Mouse (Mus musculus): ENCODE results near the gene Ints5. TPM values are rescaled to one million over a fixed set of nuclear protein-coding genes. Genes with fewer than 3 reads are reported as not detected.

Ints5 gene
- polyA plus RNA-seq, 1 experiment from 2014 or later, result 30.5 TPM

DNA sequence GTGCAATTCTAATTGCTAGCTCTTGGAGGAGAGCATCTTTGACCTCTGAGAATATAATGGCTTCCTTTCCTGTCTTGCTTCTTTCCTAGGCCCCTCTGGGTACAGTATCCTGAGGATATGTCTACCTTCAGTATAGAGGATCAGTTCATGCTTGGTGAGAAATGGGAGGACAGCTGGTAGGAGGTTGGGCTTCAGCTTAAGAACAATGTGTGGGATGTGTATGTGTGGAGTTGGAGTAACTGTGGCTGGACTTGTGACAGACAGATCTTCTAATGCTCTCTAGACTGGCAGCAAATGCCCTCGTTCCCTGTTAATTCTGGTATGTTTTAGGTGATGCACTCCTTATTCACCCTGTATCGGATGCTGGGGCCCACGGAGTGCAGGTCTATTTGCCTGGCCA is 21.4 kb downstream of the Ints5 start:
- Histone ChIP-seq H3K4me2 (ENCODE audit: low read depth, low read length) (no peak overlapping the region), H3K36me3 (replicated peaks; ENCODE audit: control insufficient read depth, insufficient read depth, low read depth, low read length) (peaks cover 32% of the 10 kb centered on the region)
- ATAC-seq (replicated peaks; ENCODE audit: insufficient number of reproducible peaks, low FRiP score, low TSS enrichment, low read depth), result no peak

GRCm38 (mm10) chr19:8919000-8919399 is 26.2 kb downstream of the Ints5 start:
- no peak for DNase-seq (ENCODE audit: low spot score)

More for the DNA sequence above, 21.4 kb downstream of the Ints5 start:
- Histone ChIP-seq H3K27ac (replicated peaks; ENCODE audit: low read depth, low read length) (no peak overlapping the region), H3K9me3 (replicated peaks; ENCODE audit: control insufficient read depth, low read length) (no peaks in the 10 kb centered on the region), H3K4me3 (ENCODE audit: low read depth, low read length) (no peak overlapping the region), H3K27me3 (ENCODE audit: control insufficient read depth, insufficient read depth, low read length) (no peaks in the 10 kb centered on the region), H3K4me1 (ENCODE audit: control insufficient read depth, insufficient read depth, low read length) (no peaks in the 10 kb centered on the region), H3K9ac (replicated peaks; ENCODE audit: low read length) (no peak overlapping the region)
- WGBS, result 96% methylated on average over 3 of the region's 3 CpGs
- no peak for DNase-seq (ENCODE audit: low spot score)

GRCm38 (mm10) chr19:8919684-8920072 is 26.9 kb downstream of the Ints5 start:
- Histone ChIP-seq H3K4me3 (ENCODE audit: low read depth, low read length) (peak overlapping the region; percentile 76), H3K27me3 (ENCODE audit: control insufficient read depth, insufficient read depth, low read length) (no peaks in the 10 kb centered on the region), H3K4me1 (ENCODE audit: control insufficient read depth, insufficient read depth, low read length) (no peaks in the 10 kb centered on the region), H3K27ac (replicated peaks; ENCODE audit: low read depth, low read length) (no peak overlapping the region), H3K9me3 (replicated peaks; ENCODE audit: control insufficient read depth, low read length) (no peaks in the 10 kb centered on the region), H3K4me2 (ENCODE audit: low read depth, low read length) (peak overlapping the region; percentile 52), H3K9ac (replicated peaks; ENCODE audit: low read length) (peak overlapping the region; percentile 81; the same call in 1 of the 2 replicates), H3K36me3 (replicated peaks; ENCODE audit: control insufficient read depth, insufficient read depth, low read depth, low read length) (peaks cover 12% of the 10 kb centered on the region)
- DNase-seq (ENCODE audit: low spot score) (no peak), ATAC-seq (replicated peaks; ENCODE audit: insufficient number of reproducible peaks, low FRiP score, low TSS enrichment, low read depth) (no peak)
- 64% methylated on average over 6 of the region's 6 CpGs for WGBS

More at GRCm38 (mm10) chr19:8919000-8919399, 26.2 kb downstream of the Ints5 start:
- no peak overlapping the region for H3K27ac ChIP-seq (replicated peaks; ENCODE audit: low read depth, low read length)
- H3K9ac ChIP-seq (replicated peaks; ENCODE audit: low read length), result no peak overlapping the region
- no peak overlapping the region for H3K4me3 ChIP-seq (ENCODE audit: low read depth, low read length)
- no peaks in the 10 kb centered on the region for H3K27me3 ChIP-seq (ENCODE audit: control insufficient read depth, insufficient read depth, low read length)
- H3K9me3 ChIP-seq (replicated peaks; ENCODE audit: control insufficient read depth, low read length), result no peaks in the 10 kb centered on the region
- no peaks in the 10 kb centered on the region for H3K4me1 ChIP-seq (ENCODE audit: control insufficient read depth, insufficient read depth, low read length)
- H3K36me3 ChIP-seq (replicated peaks; ENCODE audit: control insufficient read depth, insufficient read depth, low read depth, low read length), result peaks cover 19% of the 10 kb centered on the region
- no peak overlapping the region for H3K4me2 ChIP-seq (ENCODE audit: low read depth, low read length)
- no peak for ATAC-seq (replicated peaks; ENCODE audit: insufficient number of reproducible peaks, low FRiP score, low TSS enrichment, low read depth)
- 90% methylated on average over 3 of the region's 3 CpGs for WGBS

DNA sequence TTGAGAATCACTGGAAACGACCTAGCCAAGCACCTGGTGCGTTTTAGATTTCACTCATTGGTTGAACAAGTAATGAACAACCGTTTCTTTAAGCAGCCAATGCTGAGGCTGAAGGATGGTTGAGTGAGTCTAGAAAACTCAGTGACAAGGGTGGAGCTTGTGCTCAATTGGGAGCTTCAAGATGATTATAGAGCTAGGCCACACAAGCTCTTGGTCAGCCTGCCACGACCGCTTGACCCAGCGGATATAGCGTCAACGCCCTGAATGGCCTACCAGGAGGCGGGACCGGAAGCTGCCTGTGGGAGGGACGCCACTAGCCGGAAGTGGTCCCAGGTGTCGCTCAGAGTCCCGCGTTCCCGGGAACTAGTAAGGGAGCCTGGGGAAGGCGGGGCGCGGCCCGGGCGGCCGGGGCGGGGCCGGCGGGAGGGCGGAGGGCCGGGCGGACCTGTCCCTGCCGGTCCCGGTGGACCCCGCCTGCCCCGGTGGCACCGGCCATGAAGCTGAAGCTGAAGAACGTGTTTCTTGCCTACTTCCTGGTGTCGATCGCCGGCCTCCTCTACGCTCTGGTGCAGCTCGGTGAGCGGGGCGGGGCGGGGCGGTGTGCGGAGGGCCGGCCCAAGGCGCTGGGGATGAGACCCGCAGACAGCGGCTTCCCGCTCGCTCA is 27.4 kb downstream of the Ints5 start, which contains the start of gene B3gat3:
B3gat3 (plus strand) TSS at position 302 of the 664 bp plus-strand sequence.
- H3K27ac ChIP-seq (replicated peaks; ENCODE audit: low read depth, low read length), result peak within 1 kb of the TSS; percentile 78
- 3% methylated on average over 47 of the region's 50 CpGs for WGBS
- peak within 1 kb of the TSS; percentile 81 for H3K9ac ChIP-seq (replicated peaks; ENCODE audit: low read length)
- H3K27me3 ChIP-seq (ENCODE audit: control insufficient read depth, insufficient read depth, low read length), result no peaks in the 10 kb centered on the region
- peak; percentile 96 for DNase-seq (ENCODE audit: low spot score)
- H3K36me3 ChIP-seq (replicated peaks; ENCODE audit: control insufficient read depth, insufficient read depth, low read depth, low read length), result peaks cover 8% of the 10 kb centered on the region; the same call in 1 of the 2 replicates
- peak within 1 kb of the TSS; percentile 76 for H3K4me3 ChIP-seq (ENCODE audit: low read depth, low read length)
- no peaks in the 10 kb centered on the region for H3K4me1 ChIP-seq (ENCODE audit: control insufficient read depth, insufficient read depth, low read length)
- peak within 1 kb of the TSS; percentile 52 for H3K4me2 ChIP-seq (ENCODE audit: low read depth, low read length)
- peak; percentile 96 for ATAC-seq (replicated peaks; ENCODE audit: insufficient number of reproducible peaks, low FRiP score, low TSS enrichment, low read depth)
- H3K9me3 ChIP-seq (replicated peaks; ENCODE audit: control insufficient read depth, low read length), result no peaks in the 10 kb centered on the region

- Histone ChIP-seq H3K4me3 (ENCODE audit: low read depth, low read length) (peak overlapping the region; percentile 76), H3K9me3 (replicated peaks; ENCODE audit: control insufficient read depth, low read length) (no peaks in the 10 kb centered on the region), H3K4me1 (ENCODE audit: control insufficient read depth, insufficient read depth, low read length) (no peaks in the 10 kb centered on the region), H3K9ac (replicated peaks; ENCODE audit: low read length) (peak overlapping the region; percentile 81), H3K27ac (replicated peaks; ENCODE audit: low read depth, low read length) (peak overlapping the region; percentile 78), H3K4me2 (ENCODE audit: low read depth, low read length) (peak overlapping the region; percentile 52), H3K27me3 (ENCODE audit: control insufficient read depth, insufficient read depth, low read length) (no peaks in the 10 kb centered on the region), H3K36me3 (replicated peaks; ENCODE audit: control insufficient read depth, insufficient read depth, low read depth, low read length) (peaks cover 7% of the 10 kb centered on the region; the same call in 1 of the 2 replicates)
- ATAC-seq (replicated peaks; ENCODE audit: insufficient number of reproducible peaks, low FRiP score, low TSS enrichment, low read depth), result no peak
- WGBS, result 2% methylated on average over 6 of the region's 6 CpGs
- peak; percentile 75 for DNase-seq (ENCODE audit: low spot score)
Observed at GRCm38 (mm10) chr19:8920836-8921291, 28.1 kb downstream of the Ints5 start.

DNA sequence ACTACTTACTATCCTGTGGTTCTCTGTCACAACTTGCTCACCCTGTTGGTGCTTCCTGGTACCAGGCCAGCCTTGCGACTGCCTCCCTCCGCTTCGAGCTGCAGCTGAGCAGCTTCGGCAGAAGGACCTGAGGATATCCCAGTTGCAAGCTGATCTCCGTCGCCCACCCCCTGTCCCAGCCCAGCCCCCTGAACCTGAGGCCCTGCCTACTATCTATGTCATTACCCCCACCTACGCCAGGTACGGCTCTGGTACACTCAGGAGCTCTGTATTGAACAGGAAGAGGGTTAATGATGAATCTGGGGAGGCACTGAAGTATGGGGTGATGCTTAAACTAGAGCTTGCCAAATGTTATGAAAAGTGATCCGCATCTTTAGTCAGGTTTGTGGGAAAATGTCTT is 28.9 kb downstream of the Ints5 start:
- Histone ChIP-seq H3K4me1 (ENCODE audit: control insufficient read depth, insufficient read depth, low read length) (no peaks in the 10 kb centered on the region), H3K9ac (replicated peaks; ENCODE audit: low read length) (no peak overlapping the region), H3K36me3 (replicated peaks; ENCODE audit: control insufficient read depth, insufficient read depth, low read depth, low read length) (peaks cover 2% of the 10 kb centered on the region; the same call in 1 of the 2 replicates), H3K9me3 (replicated peaks; ENCODE audit: control insufficient read depth, low read length) (no peaks in the 10 kb centered on the region), H3K4me3 (ENCODE audit: low read depth, low read length) (peak overlapping the region; percentile 76; the same call in 1 of the 2 replicates), H3K27ac (replicated peaks; ENCODE audit: low read depth, low read length) (no peak overlapping the region), H3K4me2 (ENCODE audit: low read depth, low read length) (peak overlapping the region; percentile 15; the same call in 1 of the 2 replicates), H3K27me3 (ENCODE audit: control insufficient read depth, insufficient read depth, low read length) (no peaks in the 10 kb centered on the region)
- no peak for ATAC-seq (replicated peaks; ENCODE audit: insufficient number of reproducible peaks, low FRiP score, low TSS enrichment, low read depth)
- 54% methylated on average over 9 of the region's 9 CpGs for WGBS
- no peak for DNase-seq (ENCODE audit: low spot score)

DNA sequence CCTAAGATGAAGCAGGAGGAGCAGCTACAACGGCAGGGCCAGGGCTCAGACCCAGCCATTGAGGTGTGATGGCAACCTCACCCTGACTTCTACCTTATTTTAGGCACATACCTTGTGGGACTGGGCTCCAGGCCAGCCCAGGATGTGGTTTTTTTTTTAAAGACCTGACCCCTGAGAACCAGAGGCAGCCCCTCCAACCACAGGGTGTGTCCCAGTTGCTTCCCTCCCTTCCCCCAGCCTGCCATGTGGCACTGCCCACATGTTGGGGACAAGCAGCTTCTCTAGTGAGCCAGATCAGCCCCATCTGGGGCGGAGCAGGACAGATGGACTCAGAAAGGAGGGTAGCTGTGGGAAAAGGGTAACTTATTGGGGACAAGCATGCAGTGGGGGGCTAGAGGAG is 34.0 kb downstream of the Ints5 start:
- H3K9me3 ChIP-seq (replicated peaks; ENCODE audit: control insufficient read depth, low read length), result no peaks in the 10 kb centered on the region
- ATAC-seq (replicated peaks; ENCODE audit: insufficient number of reproducible peaks, low FRiP score, low TSS enrichment, low read depth), result no peak
- no peak for DNase-seq (ENCODE audit: low spot score)
- no peak overlapping the region for H3K27ac ChIP-seq (replicated peaks; ENCODE audit: low read depth, low read length)
- no peaks in the 10 kb centered on the region for H3K4me1 ChIP-seq (ENCODE audit: control insufficient read depth, insufficient read depth, low read length)
- no peak overlapping the region for H3K4me2 ChIP-seq (ENCODE audit: low read depth, low read length)
- H3K27me3 ChIP-seq (ENCODE audit: control insufficient read depth, insufficient read depth, low read length), result no peaks in the 10 kb centered on the region
- 88% methylated on average over 2 of the region's 2 CpGs for WGBS
- no peak overlapping the region for H3K4me3 ChIP-seq (ENCODE audit: low read depth, low read length)
- no peak overlapping the region for H3K9ac ChIP-seq (replicated peaks; ENCODE audit: low read length)
- no peaks in the 10 kb centered on the region for H3K36me3 ChIP-seq (replicated peaks; ENCODE audit: control insufficient read depth, insufficient read depth, low read depth, low read length)

DNA sequence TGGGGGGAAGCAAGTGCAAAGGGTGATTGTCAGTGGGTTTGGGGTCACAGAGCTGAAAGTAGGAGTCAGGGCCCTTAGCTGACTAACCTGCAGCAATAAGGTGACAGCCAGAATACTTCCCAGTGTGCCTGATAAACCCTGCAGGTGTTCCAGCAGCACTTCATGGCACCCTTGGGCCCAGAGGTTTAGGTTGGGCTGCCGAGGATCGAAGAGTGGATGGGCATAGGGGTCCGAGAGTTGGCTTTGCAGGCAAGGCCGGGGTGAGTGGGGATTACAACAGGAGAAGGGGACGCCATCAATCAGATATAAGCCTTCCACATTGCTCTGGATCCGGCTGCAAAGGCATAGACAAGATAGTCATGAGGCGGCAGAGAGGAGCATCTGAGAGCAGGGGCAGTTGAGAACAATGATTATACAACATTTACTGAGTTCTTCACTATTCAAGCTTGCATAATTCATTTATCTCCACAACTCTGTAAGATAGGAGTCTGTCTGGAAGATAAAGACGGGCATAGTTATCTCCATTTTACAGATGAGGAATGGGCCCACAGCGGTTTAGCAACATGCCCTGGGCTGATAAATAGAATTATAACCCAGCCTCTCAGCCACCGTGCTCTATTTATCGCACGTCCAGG is 35.2 kb downstream of the Ints5 start:
- Histone ChIP-seq H3K27ac (replicated peaks; ENCODE audit: low read depth, low read length) (no peak overlapping the region), H3K4me1 (ENCODE audit: control insufficient read depth, insufficient read depth, low read length) (no peaks in the 10 kb centered on the region), H3K9ac (replicated peaks; ENCODE audit: low read length) (no peak overlapping the region), H3K36me3 (replicated peaks; ENCODE audit: control insufficient read depth, insufficient read depth, low read depth, low read length) (no peaks in the 10 kb centered on the region), H3K9me3 (replicated peaks; ENCODE audit: control insufficient read depth, low read length) (no peaks in the 10 kb centered on the region), H3K27me3 (ENCODE audit: control insufficient read depth, insufficient read depth, low read length) (no peaks in the 10 kb centered on the region), H3K4me3 (ENCODE audit: low read depth, low read length) (no peak overlapping the region), H3K4me2 (ENCODE audit: low read depth, low read length) (no peak overlapping the region)
- no peak for DNase-seq (ENCODE audit: low spot score)
- ATAC-seq (replicated peaks; ENCODE audit: insufficient number of reproducible peaks, low FRiP score, low TSS enrichment, low read depth), result no peak
- WGBS, result 89% methylated on average over 12 of the region's 12 CpGs

Measured in embryonic facial prominence, embryonic 11.5 days (tissue).